Mouse (Mus musculus): Measurements from ENCODE around the gene Ano2.

The Ano2 gene

GRCm38 (mm10) chr6:125743203-125744100, 53.2 kb downstream of the Ano2 start:
- peak; percentile 90 for DNase-seq

GRCm38 (mm10) chr6:125747322-125747930, 57.2 kb downstream of the Ano2 start:
- peak; percentile 80 for DNase-seq

GRCm38 (mm10) chr6:125748646-125749045, 58.4 kb downstream of the Ano2 start:
- DNase-seq, result peak; percentile 61

DNA sequence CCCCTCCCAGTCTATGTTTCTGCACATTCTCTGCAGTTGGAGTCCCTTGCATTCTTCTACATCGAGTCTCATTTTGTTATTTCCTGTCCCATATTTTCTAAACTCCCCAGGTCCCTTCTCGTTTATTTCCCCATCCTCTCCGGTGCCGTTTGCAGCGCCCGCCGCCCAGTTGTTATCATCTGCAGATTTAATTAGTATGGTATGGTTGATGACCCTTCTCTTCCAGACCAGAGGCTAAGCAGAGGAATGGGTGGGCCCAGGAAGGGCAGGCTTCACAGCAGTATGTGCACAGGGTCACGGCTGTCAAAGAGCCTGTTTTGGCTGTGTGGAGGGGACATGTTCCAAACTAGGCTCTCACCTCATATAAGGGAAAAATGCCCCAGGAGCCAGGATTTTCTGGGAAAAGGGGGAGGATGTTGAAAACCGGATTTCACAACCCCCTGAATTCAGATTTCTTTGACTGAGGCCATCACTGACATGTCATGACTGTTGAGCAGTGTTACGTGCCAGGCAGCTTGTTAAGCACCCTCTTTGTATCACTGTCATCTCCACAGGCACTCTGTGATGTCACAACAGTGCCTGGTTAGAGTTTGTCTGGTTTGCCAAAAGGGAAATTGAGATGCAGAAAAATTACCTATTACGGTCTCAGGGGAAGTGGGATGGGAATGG, 72.8 kb downstream of the Ano2 start:
- DNase-seq, result peak; percentile 92

GRCm38 (mm10) chr6:125773256-125773655, 83.0 kb downstream of the Ano2 start:
- DNase-seq, result peak; percentile 51

GRCm38 (mm10) chr6:125776291-125776690, 86.1 kb downstream of the Ano2 start:
- DNase-seq, result peak; percentile 64

- DNase-seq, result no peak
These were observed 112.7 kb downstream of the Ano2 start for GRCm38 (mm10) chr6:125802954-125803353.

DNA sequence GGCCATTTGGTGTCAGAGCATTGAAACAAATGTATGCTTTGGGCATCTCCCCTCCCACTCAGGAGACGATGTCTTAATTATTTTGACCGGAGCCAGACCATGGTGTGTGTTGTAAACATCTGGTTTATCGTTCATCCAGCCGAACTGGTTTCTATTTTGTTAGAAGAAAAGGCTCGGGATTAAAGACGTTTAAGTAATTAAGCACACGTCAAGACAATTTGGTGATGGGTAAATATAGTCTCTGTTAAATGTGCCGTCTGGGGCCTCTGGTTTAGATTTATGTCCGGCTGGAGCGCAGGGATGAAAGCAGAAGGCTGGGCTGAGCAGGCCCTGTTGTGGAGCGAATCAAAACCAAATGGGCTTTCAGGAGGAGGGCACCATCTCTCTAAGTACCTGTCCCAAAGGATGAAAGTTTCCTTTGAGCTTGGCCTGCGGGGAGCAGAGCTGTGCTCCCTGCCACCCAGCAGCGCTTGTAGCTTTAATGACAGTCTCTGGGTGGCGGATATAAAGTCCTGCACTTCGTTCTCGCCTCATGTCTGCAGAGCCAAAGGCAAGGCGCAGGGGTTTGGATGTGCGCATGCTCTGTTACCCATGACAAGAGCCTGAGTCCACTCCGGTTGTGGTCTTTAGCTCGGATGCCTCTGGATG, 113.3 kb downstream of the Ano2 start:
- DNase-seq, result no peak

GRCm38 (mm10) chr6:125808996-125809649, 118.9 kb downstream of the Ano2 start:
- DNase-seq, result no peak

DNA sequence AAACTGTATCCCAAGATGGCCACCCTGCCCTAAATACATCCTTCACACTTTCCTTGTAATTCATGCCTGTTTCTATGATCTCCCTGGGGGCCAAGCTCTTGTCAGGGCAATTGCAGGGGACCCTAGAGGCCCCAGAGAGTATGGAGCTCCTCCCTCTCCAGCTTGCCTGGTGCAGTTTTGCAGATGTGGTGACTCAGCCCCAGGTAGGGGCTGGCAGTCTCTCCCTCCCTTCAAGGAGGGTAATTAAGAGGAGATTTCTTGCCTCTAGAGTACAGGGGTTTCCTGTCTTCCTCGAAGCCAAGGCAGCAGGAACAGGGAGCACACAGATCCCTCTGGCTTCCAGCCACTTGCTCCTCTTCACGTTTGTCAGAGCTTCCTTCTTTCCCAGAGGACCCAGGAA, 121.2 kb downstream of the Ano2 start:
- DNase-seq, result no peak

DNA sequence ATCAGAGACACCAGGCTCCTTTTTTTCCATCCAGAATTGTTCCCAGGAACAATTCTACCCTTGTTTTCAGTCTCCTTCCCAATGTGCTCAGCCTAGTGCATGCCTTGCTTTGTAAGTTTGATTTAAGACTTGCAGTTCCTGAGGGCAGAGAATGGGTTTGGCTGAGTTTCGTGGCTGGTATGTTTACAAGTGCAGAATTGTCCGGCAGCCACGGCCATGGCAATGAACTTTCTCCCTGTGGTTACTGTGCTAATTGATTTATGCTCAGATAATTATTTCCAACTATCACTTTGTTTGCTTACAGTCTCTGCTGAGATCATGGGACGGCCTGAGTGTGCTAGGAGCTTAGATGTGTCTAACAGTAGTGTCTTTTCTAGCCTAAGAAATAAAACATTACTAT, 147.9 kb downstream of the Ano2 start:
- no peak for DNase-seq

- DNase-seq, result peak; percentile 27
These were observed 151.1 kb downstream of the Ano2 start for GRCm38 (mm10) chr6:125841284-125841683.

- DNase-seq, result peak; percentile 7
These were observed 161.0 kb downstream of the Ano2 start for GRCm38 (mm10) chr6:125851196-125851595.

GRCm38 (mm10) chr6:125858294-125858693, 168.1 kb downstream of the Ano2 start:
- no peak for DNase-seq

DNA sequence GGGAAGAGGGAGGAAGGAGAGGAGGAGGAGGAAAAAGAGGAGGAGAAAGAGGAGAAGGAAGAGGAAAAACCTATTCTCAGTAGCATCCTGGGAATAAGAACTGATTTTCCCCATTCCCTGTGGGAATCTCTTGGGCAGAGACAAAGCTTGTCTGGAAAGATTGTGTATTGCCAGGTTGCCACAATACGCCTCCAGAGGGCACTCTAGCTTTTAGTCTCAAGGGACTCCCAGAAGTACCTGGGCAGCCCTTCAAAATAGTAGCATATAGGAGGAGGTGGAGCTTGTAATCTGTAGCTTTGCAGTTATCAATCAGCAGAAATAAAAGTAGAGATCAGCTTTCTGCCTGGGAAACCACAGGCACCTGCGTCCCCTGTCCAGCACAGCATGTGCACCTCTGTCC, 178.3 kb downstream of the Ano2 start:
- no peak for DNase-seq

DNA sequence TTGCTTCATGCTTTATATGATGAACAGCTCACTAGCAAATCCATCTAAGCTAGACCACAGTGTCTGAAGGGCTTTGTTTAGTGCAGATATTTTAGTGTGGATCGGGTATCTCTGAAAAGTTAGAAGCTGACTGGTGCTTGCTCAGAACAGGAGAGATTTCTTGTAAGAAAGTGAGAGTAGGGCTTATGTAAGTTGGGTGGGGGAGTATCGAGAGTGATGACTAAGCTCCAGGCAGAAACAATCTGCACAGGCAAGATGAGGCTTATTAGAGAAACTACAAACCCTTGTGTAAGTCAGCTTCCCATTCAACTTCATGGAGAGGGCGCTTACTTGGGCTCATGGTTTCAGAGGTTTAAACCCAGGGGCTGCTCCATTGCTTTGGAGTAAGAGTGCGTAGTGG, 181.3 kb downstream of the Ano2 start:
- DNase-seq, result no peak

GRCm38 (mm10) chr6:125874742-125875141, 184.5 kb downstream of the Ano2 start:
- peak; percentile 68 for DNase-seq

DNA sequence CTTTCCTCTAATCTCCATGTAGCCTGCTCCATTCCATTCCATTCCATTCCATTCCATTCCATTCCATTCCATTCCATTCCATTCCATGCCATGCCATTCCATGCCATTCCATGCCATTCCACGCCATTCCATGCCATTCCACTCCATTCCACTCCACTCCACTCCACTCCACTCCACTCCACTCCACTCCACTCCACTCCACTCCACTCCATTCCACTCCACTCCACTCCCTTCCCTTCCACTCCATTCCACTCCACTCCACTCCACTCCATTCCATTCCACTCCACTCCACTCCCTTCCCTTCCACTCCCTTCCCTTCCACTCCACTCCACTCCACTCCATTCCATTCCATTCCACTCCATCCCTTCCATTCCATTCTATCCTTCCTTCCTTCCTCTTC, 186.7 kb downstream of the Ano2 start:
- DNase-seq, result no peak

GRCm38 (mm10) chr6:125878671-125879070, 188.5 kb downstream of the Ano2 start:
- DNase-seq, result peak; percentile 55

DNA sequence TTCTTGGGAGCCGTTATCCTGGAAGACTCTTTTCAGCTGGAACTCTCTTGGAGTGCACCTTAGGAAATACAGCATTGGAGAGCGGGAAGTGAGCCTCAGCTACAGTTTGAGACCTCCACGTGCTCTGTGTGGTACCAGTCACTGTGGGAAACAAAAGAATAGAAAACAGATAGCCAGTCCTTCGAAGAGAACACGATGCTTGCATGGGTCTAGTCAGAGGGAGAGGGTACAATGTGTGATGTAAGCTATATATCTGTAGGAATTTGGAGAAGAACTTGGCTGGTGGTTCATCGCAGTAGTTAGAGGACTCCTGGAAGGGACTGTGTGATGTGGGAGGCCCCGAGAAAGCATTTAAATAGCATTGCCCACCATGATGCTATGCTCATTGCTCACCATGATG, 189.1 kb downstream of the Ano2 start:
- peak; percentile 69 for DNase-seq

DNA sequence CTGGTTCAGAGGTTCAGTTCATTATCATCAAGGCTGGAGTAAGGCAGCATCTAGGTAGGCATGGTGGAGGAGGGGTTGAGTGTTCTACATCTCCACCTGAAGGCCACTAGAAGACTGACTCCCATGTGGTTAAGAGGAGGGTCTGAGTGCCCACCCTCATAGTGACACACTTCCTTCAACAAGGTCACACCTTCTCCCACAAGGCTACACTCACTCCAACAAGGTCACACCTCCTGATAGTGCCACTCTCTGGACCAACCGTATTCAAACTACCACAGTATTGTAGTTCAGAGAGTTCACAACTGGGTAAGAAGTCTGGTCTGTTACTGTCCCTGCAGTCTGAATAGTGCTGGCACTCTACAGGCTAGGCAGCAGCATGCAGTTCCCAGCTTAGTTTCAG, 198.4 kb downstream of the Ano2 start:
- peak; percentile 64 for DNase-seq

DNA sequence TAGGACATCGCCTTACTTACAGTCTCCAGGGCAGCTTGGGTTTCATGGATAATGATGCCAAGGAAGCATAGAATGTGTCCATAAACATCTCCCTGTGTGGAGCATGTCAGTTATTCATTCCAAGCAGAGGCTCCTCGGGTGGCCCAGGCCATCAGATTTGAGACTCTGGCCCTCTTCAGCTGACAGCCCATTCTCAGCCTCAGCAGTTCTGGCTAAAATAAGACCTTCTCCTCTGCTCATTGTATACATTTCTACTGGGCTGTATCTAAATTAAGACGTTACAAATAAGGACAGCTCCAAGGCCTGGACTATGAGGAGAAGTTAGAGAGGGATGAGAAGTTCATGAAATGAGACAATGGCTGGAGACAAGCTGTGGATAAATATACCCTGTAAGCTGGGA, 204.1 kb downstream of the Ano2 start:
- DNase-seq, result peak; percentile 60

GRCm38 (mm10) chr6:125914446-125914845, 224.2 kb downstream of the Ano2 start:
- peak; percentile 61 for DNase-seq

All from heart, adult 11 months (tissue).